Mouse (Mus musculus): Measurements from ENCODE around the gene Prss44.
"Not testable (repeated sequence)": the region's sequence is repeated elsewhere in the genome, so short reads cannot be mapped to it uniquely, and the experiment has no call there.

Gene Prss44

DNA sequence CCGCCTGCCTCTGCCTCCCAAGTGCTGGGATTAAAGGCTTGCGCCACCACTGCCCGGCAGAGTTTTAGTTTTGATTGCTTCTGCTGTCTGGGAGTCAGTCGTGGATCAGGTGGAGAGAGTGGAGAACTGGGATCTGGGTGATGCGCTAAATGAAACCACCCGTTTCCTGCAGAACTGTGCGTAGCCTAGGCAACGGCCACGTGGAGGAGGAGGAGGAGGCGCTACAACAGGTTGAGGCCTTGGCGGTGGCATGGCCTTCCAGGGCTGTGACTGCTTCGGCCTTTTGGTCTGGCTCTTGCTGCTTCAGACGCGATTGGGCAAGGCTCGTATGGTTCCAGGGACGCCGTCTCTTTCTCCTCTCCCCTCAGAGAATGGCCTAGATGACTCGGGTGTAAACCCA lies at the start of gene Prss44:
TSS of gene Prss44 (plus strand) at position 206 of the 400 bp plus-strand sequence.
- DNase-seq (ENCODE audit: low read depth, low spot score): no peak

DNA sequence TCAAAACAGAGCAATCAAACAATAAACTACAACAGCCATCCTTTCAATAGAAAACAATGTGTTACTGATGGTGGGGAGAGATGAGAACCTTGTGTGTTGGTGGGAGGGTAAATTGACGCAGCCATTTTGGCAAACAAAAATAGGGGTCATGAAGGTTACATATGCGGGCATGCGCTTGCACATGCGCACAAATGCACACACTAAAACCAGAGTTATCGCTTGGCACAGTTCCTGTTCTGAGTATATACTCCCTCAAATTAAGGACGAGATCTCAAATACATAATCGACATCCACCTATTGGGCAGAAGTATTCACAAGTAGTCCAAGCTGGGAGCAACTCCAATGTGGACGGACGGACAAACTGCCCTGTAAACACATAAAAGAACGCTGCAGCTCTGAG lies 41.5 kb upstream of the Prss44 start:
- no peak for DNase-seq (ENCODE audit: low read depth, low spot score)

DNA sequence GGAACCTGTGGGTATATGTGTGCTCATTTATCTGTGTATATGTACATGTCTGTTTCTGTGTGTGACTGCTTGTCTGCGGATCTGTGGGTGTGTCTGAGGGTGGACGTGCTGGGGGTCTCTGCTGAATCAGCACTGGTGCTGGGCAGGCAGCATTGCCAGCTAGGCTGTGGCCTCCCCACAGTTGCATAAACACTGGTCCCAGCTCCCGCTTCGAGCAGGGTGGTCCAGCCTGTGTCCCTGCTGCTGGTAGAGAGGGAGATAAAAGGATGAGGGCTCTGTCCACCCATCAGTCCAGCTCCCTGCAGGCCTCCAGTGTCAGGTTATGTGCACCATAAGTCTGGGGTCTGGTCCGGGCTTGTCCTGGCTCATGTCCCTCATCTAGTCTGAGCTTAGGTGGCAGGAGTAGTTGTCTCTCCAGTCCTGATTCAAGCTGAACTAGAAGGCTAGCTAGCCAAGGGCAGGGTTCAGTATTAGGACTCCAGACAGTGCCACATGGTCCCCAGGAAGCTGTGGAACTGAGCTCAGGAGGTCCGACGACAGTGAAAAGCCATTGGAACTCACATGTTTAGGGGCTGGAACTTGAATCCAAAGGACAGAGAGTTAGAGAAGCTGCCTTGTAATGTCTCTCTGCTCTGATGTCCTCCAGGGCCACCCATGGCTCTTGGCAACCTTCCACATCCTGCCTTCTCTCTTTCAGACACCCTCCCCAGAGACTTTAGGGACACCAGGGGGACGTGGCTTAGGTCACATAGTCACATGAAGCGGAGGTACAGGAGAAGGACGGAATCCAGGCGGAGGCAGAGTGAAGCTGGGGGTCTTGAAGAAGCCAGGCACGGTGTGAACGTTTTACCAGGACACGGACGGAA lies 39.2 kb upstream of the Prss44 start:
- no peak for DNase-seq (ENCODE audit: low read depth, low spot score)

DNA sequence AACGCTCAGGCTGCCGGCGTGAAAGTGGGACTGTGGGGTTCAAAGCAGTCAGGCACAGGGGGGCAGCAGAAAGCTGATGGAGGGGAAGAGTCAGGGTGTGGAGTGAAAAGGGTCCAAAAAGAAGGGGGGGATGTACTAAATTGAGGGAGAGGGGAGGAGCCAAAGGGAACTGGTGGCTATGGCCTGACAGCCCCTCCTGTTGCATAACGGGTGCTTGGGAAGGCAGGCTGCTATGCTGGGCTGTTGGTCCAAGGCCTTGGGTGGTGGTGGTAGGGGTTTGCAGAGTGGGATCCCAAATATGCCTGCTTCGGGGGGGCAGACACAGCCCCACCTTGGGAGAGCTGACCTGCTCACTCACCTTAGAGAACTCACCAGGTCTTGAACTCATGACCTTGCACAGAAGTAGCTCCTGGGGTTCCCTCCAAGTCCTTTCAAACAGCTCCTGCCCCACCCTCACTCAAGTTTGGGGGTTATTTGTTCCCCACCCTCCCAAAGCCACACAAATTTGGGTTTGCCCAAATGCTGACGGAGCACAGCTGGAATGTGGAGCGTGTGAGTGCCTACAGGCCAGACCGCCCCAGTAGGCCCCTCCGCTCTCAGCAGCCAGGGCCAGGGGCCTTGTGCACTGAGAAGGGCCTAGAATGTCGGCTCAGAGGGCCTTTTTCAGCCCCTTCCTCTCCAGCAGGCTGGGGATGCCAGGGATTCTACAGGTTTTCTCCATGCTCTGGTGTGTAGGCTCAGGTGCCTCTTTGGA lies 38.3 kb upstream of the Prss44 start:
- no peak for DNase-seq (ENCODE audit: low read depth, low spot score)

DNA sequence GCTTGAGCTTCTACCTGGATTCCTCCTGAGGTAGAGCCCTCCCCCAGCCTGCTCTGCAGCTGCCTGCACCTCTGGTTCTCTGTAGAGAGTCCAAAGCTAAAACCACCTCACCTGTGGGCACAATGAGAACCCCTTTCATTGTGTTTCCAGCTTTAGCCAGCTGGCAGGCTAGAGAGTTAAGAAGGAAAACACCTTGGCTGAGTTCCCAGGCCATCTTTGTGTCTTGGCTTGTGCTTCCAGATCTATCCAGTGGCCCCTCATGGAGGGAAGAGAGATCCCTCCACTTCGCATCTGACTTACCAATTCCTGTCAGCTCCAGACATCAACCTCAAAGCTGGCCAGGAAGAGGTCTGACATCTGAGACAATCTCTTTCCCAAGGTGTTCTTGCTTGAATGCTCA lies 35.7 kb upstream of the Prss44 start:
- DNase-seq (ENCODE audit: low read depth, low spot score): no peak

DNA sequence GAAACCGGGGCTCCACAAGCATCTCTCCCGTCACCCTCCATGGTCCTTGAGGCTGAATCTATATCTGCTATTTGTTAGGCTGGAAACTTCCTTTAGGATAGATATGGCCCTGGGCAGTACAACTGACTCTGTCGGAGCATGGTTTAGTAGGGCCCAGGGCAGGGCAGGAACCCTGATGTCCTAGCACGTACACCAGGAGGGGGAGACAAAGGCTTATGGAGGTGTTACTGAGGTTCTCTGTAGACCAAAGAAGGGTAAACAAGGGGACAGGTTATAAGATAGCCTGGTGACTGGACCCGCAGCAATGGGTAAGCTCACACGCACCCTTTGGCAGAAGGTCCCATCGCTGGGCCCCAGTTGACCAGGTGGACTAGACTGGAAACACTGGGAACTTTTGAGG lies 35.2 kb upstream of the Prss44 start:
- DNase-seq (ENCODE audit: low read depth, low spot score): no peak

DNA sequence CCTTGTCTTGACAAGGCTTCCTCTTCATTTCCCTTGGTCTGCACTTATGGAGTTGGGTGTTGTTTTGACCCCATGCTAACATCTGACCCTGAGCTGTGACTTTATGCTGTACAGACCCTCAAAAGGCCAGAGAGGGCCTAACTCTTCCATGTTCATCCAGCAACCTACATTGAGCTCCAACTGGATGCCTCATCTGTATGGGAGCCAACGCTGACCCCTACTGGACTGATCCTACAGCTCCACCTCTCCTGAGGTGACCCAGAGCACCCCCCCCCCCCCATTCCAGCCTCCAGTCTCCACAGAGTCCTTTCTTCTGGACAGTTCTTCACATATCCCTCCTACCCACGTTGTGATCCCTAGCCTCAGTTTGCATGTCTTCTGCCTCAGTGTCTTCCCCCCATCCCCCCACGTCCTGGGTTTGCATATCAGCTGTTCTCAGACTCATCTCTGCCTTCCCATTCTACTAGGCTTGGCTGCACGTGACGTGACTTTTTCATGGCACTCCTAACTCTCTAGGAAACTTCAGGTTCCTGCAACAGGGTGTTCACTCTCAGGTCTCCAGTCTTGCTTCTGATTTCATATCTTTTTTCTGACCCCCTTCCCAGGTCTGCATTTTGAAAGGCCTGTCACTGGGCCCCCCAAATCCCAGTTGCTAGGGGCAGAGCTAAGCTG lies 34.4 kb upstream of the Prss44 start:
- no peak for DNase-seq (ENCODE audit: low read depth, low spot score)

DNA sequence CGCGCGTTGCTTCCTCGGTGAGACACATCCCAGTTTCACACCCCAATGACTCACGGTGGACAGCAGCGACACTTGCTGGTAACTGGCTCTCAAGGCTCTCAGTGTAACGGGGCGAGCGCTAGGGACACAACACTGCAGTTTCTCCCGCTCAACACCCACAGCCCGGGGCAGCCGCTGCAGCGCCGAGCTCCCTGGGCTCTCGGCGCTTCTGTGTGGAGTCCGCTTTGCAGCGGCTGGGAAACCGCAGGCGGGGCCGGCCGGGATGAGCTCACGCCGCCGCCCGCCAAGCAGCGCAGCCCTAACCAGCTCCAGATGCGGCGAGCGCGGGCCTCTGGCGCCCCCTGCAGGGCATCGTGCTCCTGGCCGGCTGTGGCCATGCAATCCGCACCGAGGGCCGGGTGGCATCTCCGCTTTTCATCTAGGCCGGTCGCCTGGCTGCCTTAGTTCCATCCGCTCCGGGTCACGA lies 32.5 kb upstream of the Prss44 start:
- peak; percentile 44 for DNase-seq (ENCODE audit: low read depth, low spot score)

DNA sequence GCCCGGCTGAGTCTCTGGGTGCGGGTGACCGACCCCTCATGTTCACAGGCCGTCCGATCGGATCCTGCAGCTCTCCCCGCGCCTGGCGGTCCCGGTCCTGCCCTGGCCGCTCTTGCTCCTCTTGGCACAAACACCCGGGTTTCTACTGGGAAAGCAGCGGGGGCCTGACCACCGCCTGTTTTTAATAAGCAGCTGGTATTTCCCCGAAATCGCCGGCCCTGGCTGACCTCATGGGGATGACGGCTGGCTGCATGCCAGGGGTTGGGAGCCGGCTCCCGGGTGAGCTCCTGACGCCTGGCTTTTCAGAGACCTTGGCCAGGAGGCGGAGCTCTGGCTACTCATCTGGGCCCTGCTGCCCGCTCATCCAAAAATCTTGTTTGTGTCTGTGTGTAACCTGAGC lies 32.1 kb upstream of the Prss44 start:
- no peak for DNase-seq (ENCODE audit: low read depth, low spot score)

DNA sequence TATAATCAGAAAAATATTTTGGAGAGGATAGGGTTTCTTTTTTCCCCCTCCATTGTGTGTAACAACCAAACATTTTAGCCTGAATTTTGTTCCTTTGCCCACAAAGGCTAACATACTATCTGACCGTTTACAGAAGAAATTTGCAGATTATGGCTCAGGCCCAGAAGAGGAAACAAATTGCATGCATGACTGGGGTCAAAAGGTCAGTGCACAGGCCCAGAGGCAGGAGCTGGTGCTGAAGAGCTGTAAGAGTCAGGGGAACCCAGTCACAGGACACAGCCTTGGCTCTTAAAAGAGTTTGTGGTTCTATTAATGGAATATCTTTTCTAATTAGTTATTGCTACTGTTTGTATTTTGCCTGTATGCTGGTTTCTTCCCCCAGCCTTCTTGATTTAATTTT lies 30.2 kb upstream of the Prss44 start:
- DNase-seq (ENCODE audit: low read depth, low spot score): no peak

DNA sequence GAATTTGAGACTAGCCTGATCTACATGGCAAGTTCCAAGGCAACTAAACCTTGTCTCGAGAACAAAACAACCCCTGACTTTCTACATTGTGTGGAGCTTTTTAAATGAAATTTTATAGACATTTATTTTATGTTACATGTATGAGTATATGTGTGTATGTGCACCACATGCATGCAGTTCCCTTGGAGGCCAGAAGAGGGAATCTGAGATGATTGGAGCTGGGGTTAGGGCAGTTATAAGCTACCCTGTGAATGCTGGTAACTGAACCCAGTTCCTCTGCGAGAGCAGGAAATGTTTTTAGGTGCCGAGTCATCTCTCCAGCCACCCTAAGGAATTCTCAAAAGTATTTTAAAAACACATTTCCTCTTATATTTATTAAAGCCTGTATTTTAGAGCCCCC lies 25.6 kb upstream of the Prss44 start:
- DNase-seq (ENCODE audit: low read depth, low spot score): no peak

DNA sequence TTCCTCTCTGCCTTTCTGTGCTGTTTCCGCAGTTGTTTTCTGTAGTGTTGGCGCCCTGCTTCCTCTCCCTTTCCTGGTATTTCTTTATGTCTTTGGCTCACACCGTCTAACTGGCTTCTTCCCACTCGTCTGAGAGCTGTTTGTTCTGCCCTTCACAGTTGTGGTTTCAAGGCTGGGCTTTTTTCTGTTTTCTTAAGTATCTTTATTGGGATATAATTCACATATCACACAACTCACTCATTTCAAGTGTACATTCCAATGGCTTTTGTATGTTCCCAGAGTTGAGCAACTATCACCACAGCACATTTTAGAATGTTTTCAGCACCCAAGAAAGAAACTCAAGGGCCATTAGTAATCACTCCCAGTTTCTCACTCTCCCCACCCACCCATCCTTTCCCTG lies 23.3 kb upstream of the Prss44 start:
- no peak for DNase-seq (ENCODE audit: low read depth, low spot score)

DNA sequence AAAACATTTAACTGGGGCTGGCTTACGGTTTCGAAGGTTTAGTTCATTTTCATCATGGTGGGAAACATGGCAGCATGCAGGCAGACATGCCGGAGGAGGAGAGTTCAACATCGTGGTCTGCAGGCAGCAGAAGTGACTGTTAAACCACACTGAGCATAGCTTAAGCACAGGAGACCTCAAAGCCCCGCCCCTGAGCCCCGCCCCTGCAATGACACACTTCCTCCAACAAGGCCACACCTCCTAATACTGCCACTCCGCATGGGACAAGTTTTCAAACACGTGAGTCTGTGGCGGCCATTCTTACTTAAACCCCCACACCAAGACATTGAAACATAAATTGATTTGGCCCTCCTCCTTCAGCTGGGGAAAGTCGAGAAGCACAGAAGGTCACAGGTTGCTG lies 16.8 kb upstream of the Prss44 start:
- no peak for DNase-seq (ENCODE audit: low read depth, low spot score)

DNA sequence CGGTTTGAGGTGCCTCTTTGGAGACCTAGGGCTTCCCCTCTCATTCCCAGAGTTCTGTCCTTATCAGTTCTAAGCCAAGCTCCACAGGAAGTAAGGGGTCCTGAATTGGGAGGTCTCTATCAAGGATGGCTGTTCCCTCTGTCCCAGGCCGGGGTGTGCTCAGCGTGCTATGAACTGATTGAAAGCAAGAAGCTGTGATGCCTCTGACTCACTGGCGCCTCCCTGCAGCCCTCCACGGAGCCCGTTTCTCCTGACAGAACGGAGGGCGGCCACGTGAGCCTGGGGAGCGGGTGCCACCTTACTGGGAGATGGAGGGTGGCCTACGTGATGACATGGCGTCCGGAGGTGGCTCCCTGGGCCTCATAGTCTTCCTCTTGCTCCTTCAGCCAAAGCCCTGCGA lies 15.9 kb upstream of the Prss44 start, which contains the start of gene Prss42:
TSS of gene Prss42 (plus strand) at position 301 of the 400 bp plus-strand sequence.
- DNase-seq (ENCODE audit: low read depth, low spot score): no peak

DNA sequence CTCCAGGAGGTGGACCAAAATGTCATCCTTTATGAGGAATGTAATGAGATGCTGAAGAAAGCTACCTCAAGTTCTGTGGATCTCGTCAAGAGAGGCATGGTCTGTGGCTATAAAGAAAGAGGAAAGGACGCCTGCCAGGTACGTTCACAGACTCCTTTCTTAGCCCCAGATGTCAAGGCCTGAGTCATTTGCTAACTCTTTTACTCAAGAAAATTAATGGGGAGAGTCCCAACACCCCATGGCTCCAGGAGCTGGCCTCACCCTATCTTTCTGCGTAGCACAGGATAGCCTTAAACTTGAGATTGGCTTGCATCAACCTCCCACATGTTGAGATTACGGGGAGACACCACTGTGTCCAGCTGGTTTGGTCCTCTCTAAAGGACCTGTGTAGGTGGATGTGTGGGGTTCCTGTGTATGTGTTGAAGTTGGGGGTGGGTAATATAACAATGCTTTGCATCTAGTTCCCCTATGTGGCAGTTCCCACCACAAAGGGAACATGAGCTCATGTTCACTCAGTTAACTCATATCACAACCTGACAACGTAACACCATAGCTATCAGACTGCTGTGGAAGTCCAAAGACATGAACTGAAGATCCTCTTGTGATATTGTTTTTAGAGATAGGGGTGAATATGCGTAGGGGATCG lies 12.8 kb upstream of the Prss44 start:
- no peak for DNase-seq (ENCODE audit: low read depth, low spot score)

DNA sequence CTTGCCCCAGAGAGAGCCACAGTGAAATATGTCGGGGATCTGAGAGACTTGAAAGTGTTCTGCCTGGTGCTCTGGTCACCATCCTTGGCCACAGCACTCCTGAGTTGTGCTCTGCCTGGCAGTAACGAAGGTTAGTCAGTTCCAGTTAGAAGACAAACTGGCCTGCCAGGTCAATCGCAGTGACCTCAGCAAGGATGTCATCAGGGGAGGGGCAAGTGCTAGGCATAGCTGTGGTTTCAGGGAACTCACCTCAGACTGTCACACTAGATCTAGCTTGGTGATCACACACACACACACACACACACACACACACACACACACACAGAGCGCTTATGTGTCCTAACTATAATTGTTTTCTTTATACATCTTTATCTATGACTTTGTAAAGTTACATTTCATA lies 10.5 kb upstream of the Prss44 start:
- no peak for DNase-seq (ENCODE audit: low read depth, low spot score)

DNA sequence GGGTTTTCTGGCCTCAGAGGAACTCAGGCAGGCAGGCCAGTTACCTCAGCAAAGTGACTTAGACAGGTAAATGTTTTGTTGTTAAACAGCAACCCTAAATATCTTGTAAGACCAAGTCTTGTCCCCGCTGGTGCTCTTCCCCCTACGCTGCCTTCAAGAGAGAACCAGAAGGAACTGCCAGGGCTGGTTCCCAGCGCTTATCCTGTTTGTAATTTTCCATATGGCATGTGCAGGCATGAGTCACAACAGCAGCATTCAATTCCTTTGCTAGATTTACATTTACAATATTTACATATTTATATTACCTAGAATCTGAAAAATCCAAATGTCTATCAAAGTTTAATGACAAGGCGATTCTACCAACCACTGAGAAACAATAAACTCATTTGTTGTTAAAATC lies 3.7 kb upstream of the Prss44 start:
- no peak for DNase-seq (ENCODE audit: low read depth, low spot score)

DNA sequence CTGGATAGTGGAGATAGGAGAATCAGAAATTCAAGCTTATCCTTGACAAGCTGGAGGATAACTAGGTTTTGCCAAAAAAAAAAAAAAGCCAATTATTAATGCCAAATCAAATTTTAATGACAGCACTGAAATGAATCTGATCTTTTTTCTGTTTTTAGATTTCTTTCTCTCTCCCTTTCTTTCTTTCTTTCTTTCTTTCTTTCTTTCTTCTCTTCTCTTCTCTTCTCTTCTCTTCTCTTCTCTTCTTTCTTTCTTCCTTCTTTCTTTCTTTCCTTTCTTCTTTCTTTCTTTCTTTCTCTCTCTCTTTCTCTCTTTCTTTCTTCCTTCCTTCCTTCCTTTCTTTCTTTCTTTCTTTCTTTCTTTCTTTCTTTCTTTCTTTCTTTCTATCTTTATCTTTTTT lies 6.8 kb downstream of the Prss44 start:
- DNase-seq (ENCODE audit: low read depth, low spot score): not testable (repeated sequence)

DNA sequence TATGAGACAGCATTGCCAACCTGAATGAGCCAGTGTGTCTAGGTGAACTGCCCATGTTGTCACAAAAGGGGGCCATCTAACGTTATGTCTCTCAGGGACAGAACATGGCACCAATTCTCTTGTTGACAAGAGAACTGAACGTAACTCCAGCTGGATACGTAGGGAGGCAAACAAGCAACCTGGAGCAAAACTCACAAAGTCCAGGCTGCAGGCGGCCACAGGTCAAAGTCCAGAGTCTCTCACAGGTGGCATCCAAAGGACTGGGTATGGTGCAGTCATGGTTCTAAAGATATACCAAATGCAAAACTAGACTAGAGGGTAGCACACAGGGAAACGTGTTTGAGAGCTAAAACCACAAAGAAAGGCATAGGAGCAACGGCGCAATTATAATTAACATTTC lies 7.6 kb downstream of the Prss44 start:
- no peak for DNase-seq (ENCODE audit: low read depth, low spot score)

DNA sequence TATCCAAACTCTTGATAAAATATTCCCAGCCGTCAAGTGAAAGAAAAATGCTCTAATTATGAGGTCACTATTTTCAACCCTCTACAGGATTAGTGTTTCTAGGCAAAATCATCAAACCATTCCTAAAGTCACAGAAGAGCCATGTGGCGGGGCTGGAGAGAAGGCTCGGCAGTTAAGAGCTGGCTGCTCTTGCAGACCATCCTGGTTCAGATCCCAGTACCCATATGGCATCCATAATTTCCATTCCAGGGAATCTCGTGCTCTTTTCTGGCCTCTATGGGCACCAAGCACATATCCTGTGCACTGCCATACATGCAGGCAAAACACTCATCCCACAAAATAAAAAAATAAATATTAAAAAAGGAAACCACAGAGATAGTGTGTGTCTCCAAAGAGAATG lies 11.6 kb downstream of the Prss44 start:
- DNase-seq (ENCODE audit: low read depth, low spot score): no peak

DNA sequence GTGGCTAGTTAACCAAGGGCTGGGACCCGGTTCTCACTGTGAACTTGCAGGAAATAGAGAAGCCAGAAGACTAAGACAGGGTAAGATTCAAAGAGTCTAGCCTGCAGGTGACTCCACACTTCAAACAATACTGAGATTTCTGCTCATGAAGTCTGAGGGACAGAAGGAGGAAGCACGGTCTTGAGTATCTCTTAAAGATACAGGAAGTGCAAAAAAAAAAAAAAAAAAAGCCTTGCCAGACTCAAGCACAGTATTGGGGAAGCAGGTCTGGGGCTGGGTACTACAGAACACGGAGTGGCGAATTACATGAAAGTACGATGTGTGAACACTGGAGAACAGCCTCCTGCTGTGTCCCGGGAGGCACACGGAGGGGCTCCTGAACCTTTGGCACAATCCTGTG lies 12.0 kb downstream of the Prss44 start:
- DNase-seq (ENCODE audit: low read depth, low spot score): no peak

DNA sequence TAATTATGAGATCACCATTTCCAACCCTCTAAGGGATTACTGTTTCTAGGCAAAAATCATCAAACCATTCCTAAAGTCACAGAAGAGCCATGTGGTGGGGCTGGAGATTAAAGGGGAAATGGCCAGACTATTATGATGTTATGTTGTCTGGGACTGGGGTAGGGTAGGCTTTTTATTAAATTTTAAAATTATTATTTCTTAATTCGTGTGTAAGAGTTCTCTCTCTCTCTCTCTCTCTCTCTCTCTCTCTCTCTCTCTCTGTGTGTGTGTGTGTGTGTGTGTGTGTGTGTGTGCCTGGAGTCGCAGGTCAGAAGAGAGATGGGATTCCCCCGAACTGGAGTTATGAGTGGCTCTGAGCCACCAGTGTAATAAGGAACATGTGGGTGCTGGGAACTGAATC lies 12.6 kb downstream of the Prss44 start, which contains the start of gene Prss43:
TSS of gene Prss43 (plus strand) at position 301 of the 400 bp plus-strand sequence.
- DNase-seq (ENCODE audit: low read depth, low spot score): no peak
